Mouse (Mus musculus) left cerebral cortex, postnatal 36 days (tissue): ENCODE measurements around the gene Gm14124. TPM values are rescaled to one million over a fixed set of nuclear protein-coding genes. Genes with fewer than 3 reads are reported as not detected.
"Not testable (repeated sequence)": the region's sequence is repeated elsewhere in the genome, so short reads cannot be mapped to it uniquely, and the experiment has no call there.

Experiments used
- DNase-seq, 2 experiments: peaks; one replicate each; pipeline ENCODE4 v3.0.0; 2021 to 2022; ENCODE audit warnings: low spot score in 2 of 2, mixed read lengths in 1 of 2
- intact Hi-C: fragments of 180-260 bp; cut with DNase I; formaldehyde crosslinking; loops from one replicate; pipeline ENCODE4 v1.15.1; 2025
- total RNA-seq, 2 experiments: library from RNA; stranded (reverse); gene quantifications; 2 replicates each; pipeline ENCODE4 v1.2.3; 2021

Gm14124 gene
- total RNA-seq = under 1 TPM in 1 of 2 experiments, not detected in 1; 0.25 TPM

GRCm38 (mm10) chr2:150257291-150257690 is at the start of gene Gm14124:
Gene Gm14124 (plus strand): TSS chr2:150257517.
- intact Hi-C loops = not testable (repeated sequence)

GRCm38 (mm10) chr2:150217600-150218362 is 39.5 kb upstream of the Gm14124 start, which contains the start of gene Zfp937:
Gene Zfp937 (plus strand): TSS chr2:150218073.
- intact Hi-C loops = loop anchor here (10.0 kb wide), 1 partner anchor 237 kb away; the partner anchor contains the start of gene Zfp442
- peak; percentile 76 to 80 for DNase-seq

More at GRCm38 (mm10) chr2:150257291-150257690, at the start of gene Gm14124:
- not testable (repeated sequence) for DNase-seq

GRCm38 (mm10) chr2:150218363-150218725 is 39.0 kb upstream of the Gm14124 start:
- intact Hi-C loops = loop anchor here (10.0 kb wide), 1 partner anchor 236 kb away; the partner anchor contains the start of gene Zfp442
- DNase-seq = not testable (repeated sequence)

- intact Hi-C loops, DNase-seq: not testable (repeated sequence)
These were observed 34.1 kb upstream of the Gm14124 start for GRCm38 (mm10) chr2:150223263-150223662.

- DNase-seq = no peak
- intact Hi-C loops = loop anchor here (10.0 kb wide), 1 partner anchor 82 kb away; the partner anchor contains the start of gene Gm10130
These were observed 14.1 kb upstream of the Gm14124 start for GRCm38 (mm10) chr2:150243211-150243610.

GRCm38 (mm10) chr2:150255491-150255890 is 1.8 kb upstream of the Gm14124 start, which contains the start of gene Gm21994:
Gene Gm21994 (minus strand): TSS chr2:150255591.
- intact Hi-C loops, DNase-seq: not testable (repeated sequence)

GRCm38 (mm10) chr2:150256861-150257260 is 456 bp upstream of the Gm14124 start:
- intact Hi-C loops, DNase-seq: not testable (repeated sequence)

- DNase-seq = no peak
- intact Hi-C loops = no loop called here
These were observed 36.4 kb downstream of the Gm14124 start for GRCm38 (mm10) chr2:150293669-150294068.

GRCm38 (mm10) chr2:150299096-150299495 is 41.8 kb downstream of the Gm14124 start:
- intact Hi-C loops = no loop called here
- no peak for DNase-seq

- intact Hi-C loops = no loop called here
- no peak for DNase-seq
These were observed 50.0 kb downstream of the Gm14124 start for GRCm38 (mm10) chr2:150307183-150307773.

GRCm38 (mm10) chr2:150310952-150311884 is 53.9 kb downstream of the Gm14124 start:
- peak; percentile 82 to 87 for DNase-seq
- intact Hi-C loops = loop anchor here (5.0 kb wide), 1 partner anchor 51 kb away; the partner anchor contains the start of gene 3300002I08Rik

GRCm38 (mm10) chr2:150316140-150316539 is 58.8 kb downstream of the Gm14124 start:
- no peak for DNase-seq
- intact Hi-C loops = no loop called here

- intact Hi-C loops = no loop called here
- no peak for DNase-seq
These were observed 61.7 kb downstream of the Gm14124 start for GRCm38 (mm10) chr2:150318973-150319372.

Other genes starting within 250 kb of the Gm14124 start
- gene Zfp120, start 120.8 kb upstream of the Gm14124 start, total RNA-seq = 1 to 10 TPM; 9.2 to 9.5 TPM
- gene Gm10770, start 77.8 kb upstream of the Gm14124 start, total RNA-seq = not detected
- gene Gm14139, start 75.8 kb upstream of the Gm14124 start, total RNA-seq = not detected
- 1 to 10 TPM; 9.0 to 9.8 TPM for gene Zfp937, start 39.4 kb upstream of the Gm14124 start, total RNA-seq
- 1 to 10 TPM; 7.2 to 8.3 TPM for gene Gm21994, start 1.9 kb upstream of the Gm14124 start, total RNA-seq
- 1 to 10 TPM; 2.4 to 2.9 TPM for gene Gm10130, start 66.2 kb downstream of the Gm14124 start, total RNA-seq
- gene 3300002I08Rik, start 105.2 kb downstream of the Gm14124 start, total RNA-seq = 1 to 10 TPM; 8.6 to 9.5 TPM
- 1 to 10 TPM; 6.3 to 9.0 TPM for gene Zfp442, start 194.0 kb downstream of the Gm14124 start, total RNA-seq
- gene Zfp345, start 227.6 kb downstream of the Gm14124 start, total RNA-seq = under 1 TPM; 0.14 to 0.22 TPM